Mouse (Mus musculus): ENCODE measurements around the gene Usp50. TPM values are rescaled to one million over a fixed set of nuclear protein-coding genes. Genes with fewer than 3 reads are reported as not detected.

Gene Usp50
- 1 to 10 TPM; 2.9 to 3.2 TPM for total RNA-seq (2021)

DNA sequence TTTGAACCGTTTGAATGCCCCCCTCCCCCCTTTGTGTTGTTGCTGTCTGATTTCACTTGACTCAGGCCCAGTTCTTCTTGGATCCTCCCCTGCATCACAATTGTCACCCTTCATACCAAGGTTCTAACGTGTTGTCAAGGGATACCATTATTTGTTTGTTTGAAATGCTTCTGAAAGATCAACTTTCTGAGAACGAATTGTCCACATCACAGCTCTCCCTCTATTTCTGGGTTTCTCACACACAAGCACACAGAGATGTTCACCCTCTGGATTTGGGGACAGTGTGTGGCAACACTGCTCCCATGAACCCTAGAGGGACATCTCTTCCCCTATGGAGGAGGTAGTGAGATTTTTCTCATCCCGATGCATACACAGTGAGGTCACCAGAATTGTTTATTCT is at the start of gene Usp50:
Gene Usp50, minus strand, starts transcription at position 101 of the 400 bp plus-strand sequence.
- DNase-seq, result no peak

GRCm38 (mm10) chr2:126817414-126817813 is 34.1 kb upstream of the Usp50 start:
- no peak for DNase-seq

DNA sequence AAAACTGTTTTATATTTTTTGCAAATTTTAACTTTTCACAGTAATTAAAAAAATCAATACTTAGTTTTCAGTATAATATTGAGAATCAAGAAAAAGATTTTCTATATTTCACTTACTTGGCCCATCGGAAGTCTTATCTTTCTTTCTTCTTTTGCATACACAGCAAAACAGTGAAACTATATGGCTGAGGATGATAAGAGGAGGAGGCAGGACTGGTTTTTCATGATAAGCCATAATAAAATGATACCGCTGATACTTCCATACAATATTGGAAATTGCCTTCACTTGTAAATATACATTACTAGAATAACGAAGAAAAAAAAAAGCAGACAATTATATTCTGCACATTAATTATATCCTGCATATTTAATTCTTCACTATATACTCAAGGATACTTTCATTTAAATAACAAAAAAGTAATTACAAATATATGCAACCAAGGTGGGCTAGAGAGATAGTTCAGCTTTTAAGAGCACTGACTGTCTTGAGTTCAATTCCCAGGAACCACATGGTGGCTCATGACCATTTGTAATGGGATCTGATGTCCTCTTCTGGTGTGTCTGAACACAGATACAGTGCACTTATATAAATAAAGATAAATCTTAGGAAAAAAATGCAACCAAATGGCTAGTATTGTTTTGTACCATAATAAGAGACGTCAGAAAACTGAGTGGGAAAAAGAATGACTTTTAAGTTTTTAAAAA is 33.5 kb upstream of the Usp50 start:
- DNase-seq, result no peak

DNA sequence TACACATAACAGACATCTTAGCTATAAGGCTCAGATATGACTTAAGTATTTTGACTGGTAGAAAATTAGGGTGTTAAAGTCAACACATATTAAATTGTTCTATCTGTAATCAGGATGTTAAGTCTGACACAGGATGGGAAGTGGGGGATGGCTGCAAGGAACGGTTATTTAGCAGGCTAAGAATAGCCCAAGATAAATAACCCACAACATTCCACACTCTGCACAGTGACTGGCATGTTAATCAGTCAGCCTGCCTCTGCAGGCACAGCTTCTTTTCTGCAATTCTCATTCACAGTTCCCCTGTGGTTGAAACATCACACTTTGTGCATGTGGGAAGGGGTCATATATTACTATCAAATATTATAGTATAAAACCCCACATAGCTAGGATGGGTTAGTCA is 32.6 kb upstream of the Usp50 start:
- DNase-seq, result no peak

DNA sequence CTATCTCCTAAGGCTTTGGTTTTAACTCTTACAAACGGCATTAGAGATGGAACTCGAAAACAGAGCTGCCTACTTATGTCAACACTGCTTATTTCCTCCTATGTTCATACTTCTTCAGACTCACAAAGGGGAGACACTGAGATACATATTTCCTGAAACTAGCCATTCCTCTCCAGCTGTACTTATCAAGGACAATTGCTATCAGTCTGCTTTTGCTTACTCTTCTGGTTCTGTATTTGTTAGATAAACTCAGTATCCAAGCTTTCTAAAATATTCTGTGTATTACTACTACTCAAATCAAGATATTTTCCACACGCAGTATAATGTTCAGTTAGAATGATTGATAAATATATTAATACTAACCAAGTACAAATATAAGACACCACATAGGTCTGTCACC is 18.7 kb upstream of the Usp50 start:
- no peak for DNase-seq

GRCm38 (mm10) chr2:126798455-126798854 is 15.2 kb upstream of the Usp50 start:
- DNase-seq, result no peak

- DNase-seq, result no peak
Measured at GRCm38 (mm10) chr2:126795708-126796107, 12.4 kb upstream of the Usp50 start.

DNA sequence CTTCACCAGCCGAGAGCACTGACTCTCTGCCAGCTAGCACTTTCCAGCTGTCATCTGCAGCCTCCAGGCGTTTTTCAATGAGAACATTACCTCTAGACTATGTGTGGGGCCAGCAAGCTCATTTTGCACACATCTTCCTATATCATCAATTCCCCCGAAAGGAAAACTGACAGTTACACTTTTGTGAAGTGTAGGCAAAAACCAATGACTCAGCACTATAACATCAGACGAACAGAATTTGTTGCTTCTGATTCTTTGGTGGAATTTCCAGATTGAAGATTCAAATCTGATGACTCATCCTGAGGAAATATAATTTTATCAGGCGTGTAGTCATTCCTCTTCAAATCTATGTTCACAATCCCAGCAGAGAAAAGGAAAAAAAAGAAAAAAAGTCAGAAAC is 9.3 kb upstream of the Usp50 start:
- no peak for DNase-seq

DNA sequence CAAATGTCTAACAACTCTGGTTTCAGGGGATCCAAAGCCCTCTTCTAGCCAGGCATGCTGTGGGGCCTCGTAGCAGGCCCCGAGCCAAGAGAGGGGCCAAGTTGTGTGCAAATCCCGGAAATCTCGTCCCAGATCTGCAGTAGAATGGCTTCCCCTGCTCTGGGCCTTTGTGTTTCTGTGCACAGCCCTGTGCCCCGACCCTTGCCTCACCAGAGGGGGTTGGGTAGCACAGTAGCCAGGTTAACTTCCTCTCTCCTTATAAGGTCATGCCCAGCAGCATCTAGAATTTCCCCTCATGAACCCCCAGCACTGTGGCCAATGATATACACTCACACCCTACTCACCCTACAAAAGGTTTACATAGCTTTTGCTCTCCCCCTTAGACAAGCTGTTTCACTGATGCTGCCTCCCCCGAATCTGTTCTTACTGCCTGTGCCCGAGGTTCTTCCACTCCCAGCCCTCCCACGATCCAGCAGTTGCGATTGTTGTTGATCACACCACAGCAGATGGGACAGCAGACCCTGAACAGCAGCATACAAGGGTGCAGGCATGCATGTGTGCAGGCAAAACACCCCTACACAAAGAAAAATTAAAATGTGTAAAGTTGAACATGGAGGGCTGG is 4.6 kb upstream of the Usp50 start:
- peak; percentile 80 to 83 for DNase-seq

DNA sequence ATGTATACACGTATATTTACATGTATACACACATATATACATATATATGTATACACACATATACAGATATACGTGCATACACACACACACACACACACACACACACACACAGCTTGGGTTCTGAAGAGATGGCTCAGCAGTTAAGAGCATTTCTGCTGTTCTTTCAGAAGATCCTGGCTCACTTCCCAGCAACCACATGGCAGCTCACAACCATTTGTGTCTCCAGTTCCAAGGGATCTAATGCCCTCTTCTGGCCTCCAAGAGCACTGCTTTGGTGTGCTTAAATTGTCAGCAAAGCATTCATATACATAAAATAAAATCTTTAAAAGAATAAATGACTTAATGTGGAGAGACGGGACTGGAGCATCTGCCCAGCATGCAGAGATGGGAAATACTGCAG is 837 bp downstream of the Usp50 start:
- peak; percentile 58 to 63 for DNase-seq

GRCm38 (mm10) chr2:126781478-126781877 is 1.8 kb downstream of the Usp50 start:
- DNase-seq, result no peak

- no peak for DNase-seq
Measured at GRCm38 (mm10) chr2:126780286-126780685, 3.0 kb downstream of the Usp50 start.

GRCm38 (mm10) chr2:126778806-126779205 is 4.5 kb downstream of the Usp50 start:
- DNase-seq, result no peak

DNA sequence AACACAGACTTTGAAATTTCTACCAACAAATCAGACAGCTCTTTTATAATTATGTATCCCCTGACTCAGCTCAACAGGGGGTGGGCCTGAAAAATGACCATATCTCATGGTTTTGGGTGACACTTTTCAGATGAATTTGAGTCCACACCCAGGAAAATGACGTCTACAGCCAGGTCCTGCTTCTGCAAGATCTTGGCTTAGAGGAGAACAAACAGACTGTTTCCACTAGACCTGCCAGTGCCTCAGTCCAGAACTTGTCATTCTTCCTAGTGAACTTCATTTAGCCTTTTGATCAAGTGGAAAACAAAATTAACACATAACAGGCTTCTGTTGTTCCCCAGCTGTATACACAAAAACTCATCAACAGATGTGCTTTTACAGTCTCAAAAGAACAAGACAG is 6.9 kb downstream of the Usp50 start:
- DNase-seq, result no peak

- peak; percentile 37 to 50 for DNase-seq
Measured at GRCm38 (mm10) chr2:126775951-126776350, 7.3 kb downstream of the Usp50 start.

GRCm38 (mm10) chr2:126772217-126772616 is 11.1 kb downstream of the Usp50 start:
- no peak for DNase-seq

GRCm38 (mm10) chr2:126769431-126770181 is 13.7 kb downstream of the Usp50 start:
- DNase-seq, result no peak

DNA sequence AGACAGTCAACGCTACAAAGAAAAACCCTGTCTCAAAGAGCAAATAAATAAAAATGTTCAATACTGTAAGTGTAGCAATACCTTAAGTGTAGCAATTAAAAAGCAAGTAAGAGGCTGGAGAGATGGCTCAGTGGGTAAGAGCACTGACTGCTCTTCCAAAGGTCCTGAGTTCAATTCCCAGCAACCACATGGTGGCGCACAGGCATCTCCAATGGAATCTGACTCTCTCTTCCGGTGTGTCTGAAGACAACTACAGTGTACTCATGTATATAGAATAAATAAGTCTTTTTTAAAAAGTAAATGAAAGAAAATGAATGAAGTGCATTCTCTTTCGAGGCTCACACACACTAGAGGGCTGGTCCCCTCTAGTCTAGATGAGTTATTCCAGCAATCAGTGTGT is 15.1 kb downstream of the Usp50 start:
- no peak for DNase-seq

- DNase-seq, result no peak
Measured at GRCm38 (mm10) chr2:126767599-126767998, 15.7 kb downstream of the Usp50 start.

DNA sequence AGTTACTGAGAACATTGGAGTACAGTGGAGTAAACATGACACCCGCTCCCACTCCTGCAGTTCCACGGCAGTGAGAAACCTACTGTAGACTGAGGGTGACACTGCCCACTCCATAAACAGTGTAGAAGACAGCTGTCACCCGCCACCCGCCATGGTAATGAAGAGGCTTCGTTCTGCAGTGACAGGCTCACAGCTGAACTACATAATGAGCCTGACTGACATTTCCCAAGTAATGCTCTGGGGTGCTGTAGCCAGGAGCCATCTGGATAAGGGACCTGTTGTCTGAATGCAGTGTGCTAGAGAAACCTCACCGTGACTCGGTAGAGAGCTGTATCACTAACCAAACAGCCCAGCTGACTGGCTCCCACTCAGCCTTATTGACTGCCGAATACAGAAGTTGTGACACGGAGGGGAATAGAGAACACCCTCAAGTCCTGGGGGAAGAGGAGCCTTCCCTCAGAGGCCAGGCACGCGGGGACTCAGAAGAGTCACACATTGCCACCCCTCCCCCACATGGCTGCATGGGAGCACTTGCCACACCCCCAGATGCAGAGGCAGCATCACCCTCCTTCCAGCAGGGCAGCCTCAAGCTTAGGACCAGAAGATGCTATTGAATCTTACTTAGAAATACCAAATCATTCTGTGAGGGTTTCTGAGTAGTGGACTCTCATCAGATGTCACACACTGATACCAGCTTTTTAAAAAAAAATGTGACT is 17.2 kb downstream of the Usp50 start:
- DNase-seq, result peak; percentile 31 to 32

DNA sequence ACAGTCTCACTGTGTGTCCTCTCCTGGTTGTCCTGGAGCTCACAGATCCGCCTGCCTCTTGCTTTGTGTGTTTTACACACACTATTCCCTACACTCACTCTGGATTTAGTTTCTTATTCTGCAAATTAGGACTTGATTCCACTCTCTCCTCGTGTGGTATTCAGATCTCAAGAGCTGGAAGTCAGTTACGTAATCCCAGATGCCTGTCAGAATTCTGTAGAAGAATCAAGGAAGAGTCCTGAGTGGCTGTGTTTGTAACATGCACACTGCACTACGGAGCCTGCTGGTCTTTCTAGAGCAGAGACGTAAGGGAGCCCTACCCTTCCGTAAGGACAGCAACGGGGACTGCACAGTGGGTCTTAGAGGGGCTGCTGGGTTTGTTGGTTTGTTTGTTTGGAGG is 23.9 kb downstream of the Usp50 start:
- no peak for DNase-seq

DNA sequence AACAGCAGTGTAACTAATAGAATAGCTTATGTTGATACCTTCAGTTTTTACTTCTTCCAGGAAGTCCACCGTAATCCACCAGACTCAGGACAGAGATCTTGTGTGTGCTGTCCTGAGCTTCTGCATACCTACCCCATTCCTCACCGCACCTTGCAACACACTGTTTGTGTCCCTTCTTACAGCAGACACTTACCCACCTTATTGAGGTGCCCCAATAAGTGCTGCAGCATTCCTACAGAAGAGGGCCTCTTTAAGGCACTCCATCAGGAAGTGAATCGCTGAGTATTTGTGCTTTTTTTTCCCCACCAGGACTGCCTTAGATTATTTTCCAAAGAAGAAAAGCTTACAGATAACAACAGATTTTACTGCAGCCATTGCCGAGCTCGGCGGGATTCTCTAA is 27.6 kb downstream of the Usp50 start:
- no peak for DNase-seq

DNA sequence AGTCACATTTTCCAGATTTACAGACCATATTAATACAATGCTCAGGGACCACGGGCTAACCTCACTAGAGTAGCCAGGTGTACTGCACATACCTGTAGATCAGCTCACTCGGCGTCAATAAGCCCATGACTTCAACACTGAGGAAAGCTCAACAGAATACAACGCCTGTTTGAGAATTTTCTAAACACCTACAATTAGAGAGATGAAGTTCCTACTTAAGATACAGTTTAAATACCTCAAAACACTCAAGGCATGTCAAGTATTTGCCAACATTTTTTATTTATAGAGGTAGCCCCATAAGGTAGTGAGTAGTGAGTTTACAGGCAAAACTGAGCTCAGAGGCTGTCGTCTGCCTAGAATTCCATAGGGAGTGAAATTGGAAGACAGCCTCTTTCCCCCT is 39.9 kb downstream of the Usp50 start:
- no peak for DNase-seq
